Mouse (Mus musculus) kidney, postnatal 4 days (tissue): ENCODE results near the gene Abcc5.
"Not testable (repeated sequence)": the region's sequence is repeated elsewhere in the genome, so short reads cannot be mapped to it uniquely, and the experiment has no call there.

ENCODE experiments used
- DNase-seq, 2 experiments: peaks; one replicate each; pipeline ENCODE4 v3.0.0; 2021; ENCODE audit warnings: mixed read lengths in 2 of 2

Gene Abcc5

GRCm38 (mm10) chr16:20422938-20423730 is 3.1 kb downstream of the Abcc5 start:
- no peak for DNase-seq

GRCm38 (mm10) chr16:20418054-20418453 is 8.1 kb downstream of the Abcc5 start:
- DNase-seq, result no peak

- DNase-seq, result no peak
Measured at GRCm38 (mm10) chr16:20416262-20416661, 9.9 kb downstream of the Abcc5 start.

- DNase-seq, result no peak
Measured at GRCm38 (mm10) chr16:20415804-20416203, 10.4 kb downstream of the Abcc5 start.

GRCm38 (mm10) chr16:20415211-20415610 is 11.0 kb downstream of the Abcc5 start:
- DNase-seq, result no peak

- DNase-seq, result no peak
Measured at GRCm38 (mm10) chr16:20413870-20414331, 12.3 kb downstream of the Abcc5 start.

- peak in 1 of 2 experiments; percentile 12 for DNase-seq
Measured at GRCm38 (mm10) chr16:20411958-20412570, 14.1 kb downstream of the Abcc5 start.

- DNase-seq, result no peak
Measured at GRCm38 (mm10) chr16:20405335-20405734, 20.9 kb downstream of the Abcc5 start.

- no peak for DNase-seq
Measured at GRCm38 (mm10) chr16:20403327-20403726, 22.9 kb downstream of the Abcc5 start.

GRCm38 (mm10) chr16:20401592-20401991 is 24.6 kb downstream of the Abcc5 start:
- DNase-seq, result no peak

GRCm38 (mm10) chr16:20400707-20401591 is 25.2 kb downstream of the Abcc5 start:
- no peak for DNase-seq

GRCm38 (mm10) chr16:20396851-20397250 is 29.3 kb downstream of the Abcc5 start:
- DNase-seq, result no peak

GRCm38 (mm10) chr16:20395216-20395907 is 30.8 kb downstream of the Abcc5 start:
- DNase-seq, result peak in 1 of 2 experiments; percentile 7

- no peak for DNase-seq
Measured at GRCm38 (mm10) chr16:20391753-20392152, 34.4 kb downstream of the Abcc5 start.

- DNase-seq, result no peak
Measured at GRCm38 (mm10) chr16:20390233-20390632, 36.0 kb downstream of the Abcc5 start.

GRCm38 (mm10) chr16:20381031-20381430 is 45.2 kb downstream of the Abcc5 start:
- DNase-seq, result peak; percentile 13 to 31

GRCm38 (mm10) chr16:20375341-20375740 is 50.9 kb downstream of the Abcc5 start:
- DNase-seq, result no peak

GRCm38 (mm10) chr16:20371731-20372130 is 54.5 kb downstream of the Abcc5 start:
- no peak for DNase-seq

- no peak for DNase-seq
Measured at GRCm38 (mm10) chr16:20368221-20368620, 58.0 kb downstream of the Abcc5 start.

- no peak for DNase-seq
Measured at GRCm38 (mm10) chr16:20362121-20362520, 64.1 kb downstream of the Abcc5 start.

- DNase-seq, result not testable (repeated sequence)
Measured at GRCm38 (mm10) chr16:20361496-20361895, 64.7 kb downstream of the Abcc5 start.

GRCm38 (mm10) chr16:20359643-20360295 is 66.4 kb downstream of the Abcc5 start:
- DNase-seq, result no peak
